Mouse (Mus musculus): ENCODE results near the gene Mapk1ip1l. TPM values are rescaled to one million over a fixed set of nuclear protein-coding genes. Genes with fewer than 3 reads are reported as not detected.

Gene Mapk1ip1l
- total and polyA plus RNA-seq, 3 experiments, result 36.6 to 80.9 (median 51.5) TPM

DNA sequence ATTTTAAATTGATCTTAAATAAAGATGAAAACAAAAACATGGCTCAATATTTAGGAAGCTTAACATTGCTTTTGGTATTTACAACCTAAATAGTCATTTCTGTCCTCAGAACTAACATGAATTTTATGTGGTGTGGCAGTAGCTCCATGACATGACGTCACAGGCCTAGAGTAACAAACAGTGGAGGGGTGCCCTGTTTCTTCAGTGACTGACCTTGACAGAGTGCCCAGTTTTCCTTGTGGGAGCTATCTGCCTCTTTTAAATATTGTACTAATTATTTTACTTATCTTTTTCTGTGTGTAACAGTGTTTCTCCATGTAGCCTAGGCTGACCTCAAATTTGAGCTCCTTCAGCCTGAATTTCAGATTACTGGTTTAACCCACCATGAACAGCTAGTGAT lies 6.3 kb upstream of the Mapk1ip1l start:
- dilution Hi-C loops (cut with MboI; ENCODE audit: extremely low pct_ligation_motif_present, extremely low pct_unique_long_range_greater_than_20kb, low sequenced_read_pairs), result no loop called here
- no peak for DNase-seq (ENCODE audit: extremely low read depth)
- Histone ChIP-seq H3K4me1 (ENCODE audit: control insufficient read depth in 1 of 2, insufficient read depth in 2 of 2) (peaks cover 0 to 48% of the 10 kb centered on the region in 2 experiments; a peak in 2 of 4 replicates), H3K27ac (ENCODE audit: insufficient read depth, low read depth) (no peak overlapping the region), H3K79me2 (replicated peaks; ENCODE audit: control insufficient read depth, extremely low read depth, insufficient read depth, poor library complexity, severe bottlenecking) (peaks cover 12% of the 10 kb centered on the region; the same call in 1 of the 2 replicates), H3K9me3 (replicated peaks; ENCODE audit: low read length) (no peaks in the 10 kb centered on the region), H3K27me3 (replicated peaks) (no peaks in the 10 kb centered on the region), H3K4me2 (ENCODE audit: insufficient read depth, low read depth, poor library complexity, severe bottlenecking) (no peak overlapping the region), H3K4me3 (replicated peaks in 1 of 3; ENCODE audit: low read depth in 2 of 3, low read length in 2 of 3, poor library complexity in 1 of 3) (no peak overlapping the region), H3K9ac (ENCODE audit: insufficient read depth, low read depth) (no peak overlapping the region), H3K36me3 (replicated peaks in 1 of 2; ENCODE audit: control insufficient read depth in 1 of 2, insufficient read depth in 1 of 2, low read length in 1 of 2) (peaks cover 16 to 31% of the 10 kb centered on the region in 2 experiments)
- no peak for TF ChIP-seq TCF12 (IDR thresholded peaks at IDR 0.05; ENCODE audit: low read depth, low read length)
- no peak for TF ChIP-seq HCFC1 (IDR thresholded peaks at IDR 0.05; ENCODE audit: low read depth, low read length)
- TF ChIP-seq ZKSCAN1 (IDR thresholded peaks at IDR 0.05; ENCODE audit: borderline replicate concordance, low read depth, low read length), result no peak
- no peak for TF ChIP-seq ZC3H11A (IDR thresholded peaks at IDR 0.05; ENCODE audit: low read depth, low read length)
- TF ChIP-seq RCOR1 (conservative IDR thresholded peaks at IDR 0.05; ENCODE audit: low read depth, low read length), result no peak
- TF ChIP-seq MEF2A (IDR thresholded peaks at IDR 0.05; ENCODE audit: borderline replicate concordance, low read depth, low read length), result no peak
- in situ Hi-C loops (cut with MboI; ENCODE audit: low pct_ligation_motif_present, low pct_unique_long_range_greater_than_20kb, low sequenced_read_pairs), result no loop called here

DNA sequence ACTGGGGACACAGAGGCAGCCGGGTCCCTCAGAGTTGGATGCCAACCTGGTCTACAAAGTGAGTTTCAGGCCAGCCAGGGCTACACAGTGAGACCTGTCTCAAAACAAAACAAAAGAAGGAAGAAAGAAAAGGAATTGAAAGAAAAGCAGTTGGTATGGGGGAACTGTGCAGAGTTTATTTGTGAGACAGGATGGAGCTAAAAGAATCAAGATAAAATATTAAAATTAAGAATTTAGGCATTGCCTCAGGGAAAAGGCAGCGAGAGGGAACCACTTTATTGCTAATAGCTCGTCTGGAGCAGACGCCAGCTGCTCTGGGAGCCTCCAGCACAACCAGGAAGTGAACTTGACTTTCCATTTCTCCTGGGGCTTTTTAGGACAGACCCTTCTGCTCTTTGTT lies 3.9 kb upstream of the Mapk1ip1l start:
- H3K27me3 ChIP-seq (replicated peaks), result no peaks in the 10 kb centered on the region
- peak overlapping the region; percentile 84 for H3K4me2 ChIP-seq (ENCODE audit: insufficient read depth, low read depth, poor library complexity, severe bottlenecking)
- no peak overlapping the region for H3K4me3 ChIP-seq (replicated peaks in 1 of 3; ENCODE audit: low read depth in 2 of 3, low read length in 2 of 3, poor library complexity in 1 of 3)
- H3K79me2 ChIP-seq (replicated peaks; ENCODE audit: control insufficient read depth, extremely low read depth, insufficient read depth, poor library complexity, severe bottlenecking), result peaks cover 10% of the 10 kb centered on the region
- in situ Hi-C loops (cut with MboI; ENCODE audit: low pct_ligation_motif_present, low pct_unique_long_range_greater_than_20kb, low sequenced_read_pairs) (no loop called here), dilution Hi-C loops (cut with MboI; ENCODE audit: extremely low pct_ligation_motif_present, extremely low pct_unique_long_range_greater_than_20kb, low sequenced_read_pairs) (no loop called here)
- H3K36me3 ChIP-seq (replicated peaks in 1 of 2; ENCODE audit: control insufficient read depth in 1 of 2, insufficient read depth in 1 of 2, low read length in 1 of 2), result peaks cover 15 to 23% of the 10 kb centered on the region in 2 experiments
- no peaks in the 10 kb centered on the region for H3K9me3 ChIP-seq (replicated peaks; ENCODE audit: low read length)
- TF ChIP-seq EP300 (IDR thresholded peaks at IDR 0.05; ENCODE audit: low read length) (peak; percentile 85), TCF12 (IDR thresholded peaks at IDR 0.05; ENCODE audit: low read depth, low read length) (0 out of 2 replicates have a peak, but pooled peaks have one; percentile 19), JUND (conservative IDR thresholded peaks at IDR 0.05; ENCODE audit: low read depth, low read length) (no peak), ELF1 (IDR thresholded peaks at IDR 0.05; ENCODE audit: low read depth, low read length) (peak; percentile 72), IRF4 (IDR thresholded peaks at IDR 0.05; ENCODE audit: low read depth, low read length) (peak; percentile 81), GABPA (IDR thresholded peaks at IDR 0.05; ENCODE audit: insufficient replicate concordance, low read depth, low read length) (no peak), CHD1 (IDR thresholded peaks at IDR 0.05; ENCODE audit: low read depth, low read length) (0 out of 2 replicates have a peak, but pooled peaks have one; percentile 62)
- peak overlapping the region; percentile 40; the same call in 1 of the 2 replicates for H3K9ac ChIP-seq (ENCODE audit: insufficient read depth, low read depth)
- no peak overlapping the region for H3K27ac ChIP-seq (ENCODE audit: insufficient read depth, low read depth)
- DNase-seq (ENCODE audit: extremely low read depth), result no peak
- H3K4me1 ChIP-seq (ENCODE audit: control insufficient read depth in 1 of 2, insufficient read depth in 2 of 2), result peaks cover 0 to 49% of the 10 kb centered on the region in 2 experiments; a peak in 2 of 4 replicates

DNA sequence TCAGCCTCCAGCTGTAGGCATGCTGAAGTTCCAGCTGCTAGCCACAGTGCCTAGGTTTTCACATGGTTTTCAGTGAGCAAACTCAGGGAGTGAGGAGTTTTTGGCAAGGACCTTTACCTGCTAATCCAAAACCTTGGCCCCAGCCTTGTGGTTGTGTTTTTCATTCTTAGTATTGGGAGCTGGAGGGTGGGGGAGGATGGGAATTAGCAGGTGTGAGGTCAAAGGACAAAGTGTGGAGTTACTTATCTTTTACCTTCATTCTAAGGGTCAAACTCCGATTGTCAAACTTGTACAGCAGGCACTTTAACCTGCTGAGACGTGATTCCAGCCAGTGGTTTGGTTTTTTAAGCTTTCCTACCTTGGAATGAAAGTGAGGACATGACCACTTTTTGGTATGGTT lies 1.8 kb upstream of the Mapk1ip1l start:
- Histone ChIP-seq H3K27me3 (replicated peaks) (no peaks in the 10 kb centered on the region), H3K4me2 (ENCODE audit: insufficient read depth, low read depth, poor library complexity, severe bottlenecking) (no peak overlapping the region), H3K4me1 (ENCODE audit: control insufficient read depth in 1 of 2, insufficient read depth in 2 of 2) (peaks cover 0 to 64% of the 10 kb centered on the region in 2 experiments; a peak in 2 of 4 replicates), H3K36me3 (replicated peaks in 1 of 2; ENCODE audit: control insufficient read depth in 1 of 2, insufficient read depth in 1 of 2, low read length in 1 of 2) (peaks cover under 1 to 21% of the 10 kb centered on the region in 2 experiments), H3K9me3 (replicated peaks; ENCODE audit: low read length) (no peaks in the 10 kb centered on the region), H3K9ac (ENCODE audit: insufficient read depth, low read depth) (no peak overlapping the region), H3K4me3 (replicated peaks in 1 of 3; ENCODE audit: low read depth in 2 of 3, low read length in 2 of 3, poor library complexity in 1 of 3) (no peak overlapping the region), H3K79me2 (replicated peaks; ENCODE audit: control insufficient read depth, extremely low read depth, insufficient read depth, poor library complexity, severe bottlenecking) (peaks cover 30% of the 10 kb centered on the region), H3K27ac (ENCODE audit: insufficient read depth, low read depth) (no peak overlapping the region)
- in situ Hi-C loops (cut with MboI; ENCODE audit: low pct_ligation_motif_present, low pct_unique_long_range_greater_than_20kb, low sequenced_read_pairs), result no loop called here
- dilution Hi-C loops (cut with MboI; ENCODE audit: extremely low pct_ligation_motif_present, extremely low pct_unique_long_range_greater_than_20kb, low sequenced_read_pairs), result no loop called here
- no peak for DNase-seq (ENCODE audit: extremely low read depth)
- TF ChIP-seq ZMIZ1 (IDR thresholded peaks at IDR 0.05; ENCODE audit: low read depth, low read length) (no peak), IRF4 (IDR thresholded peaks at IDR 0.05; ENCODE audit: low read depth, low read length) (no peak), GABPA (IDR thresholded peaks at IDR 0.05; ENCODE audit: insufficient replicate concordance, low read depth, low read length) (no peak), PAX5 (IDR thresholded peaks at IDR 0.05; ENCODE audit: low read length) (no peak), RAD21 (IDR thresholded peaks at IDR 0.05; ENCODE audit: low read depth, low read length) (no peak), USF2 (conservative IDR thresholded peaks at IDR 0.05; ENCODE audit: low read depth, low read length) (no peak), UBTF (IDR thresholded peaks at IDR 0.05; ENCODE audit: low read depth, low read length) (no peak), ZC3H11A (IDR thresholded peaks at IDR 0.05; ENCODE audit: low read depth, low read length) (no peak), EP300 (IDR thresholded peaks at IDR 0.05; ENCODE audit: low read length) (no peak), TCF12 (IDR thresholded peaks at IDR 0.05; ENCODE audit: low read depth, low read length) (no peak), ZKSCAN1 (IDR thresholded peaks at IDR 0.05; ENCODE audit: borderline replicate concordance, low read depth, low read length) (no peak), MAZ (IDR thresholded peaks at IDR 0.05; ENCODE audit: low read depth, low read length) (no peak), BHLHE40 (IDR thresholded peaks at IDR 0.05; ENCODE audit: low read depth, low read length) (no peak), MXI1 (IDR thresholded peaks at IDR 0.05; ENCODE audit: low read depth, low read length) (no peak), ZNF384 (IDR thresholded peaks at IDR 0.05; ENCODE audit: low read depth, low read length) (no peak), ETS1 (conservative IDR thresholded peaks at IDR 0.05; ENCODE audit: low read depth, low read length) (no peak), ELF1 (IDR thresholded peaks at IDR 0.05; ENCODE audit: low read depth, low read length) (no peak), CHD1 (IDR thresholded peaks at IDR 0.05; ENCODE audit: low read depth, low read length) (no peak), E2F4 (IDR thresholded peaks at IDR 0.05; ENCODE audit: insufficient replicate concordance, low read depth, low read length) (no peak)
